Mouse (Mus musculus) brain, embryonic 18.5 days (tissue): ENCODE measurements around the gene Trim63.
A peak's percentile ranks its signal among the peaks of the same experiment; 100 is the strongest.

Experiments used
- DNase-seq: peaks from one replicate; pipeline ENCODE4 v3.0.0-alpha.2; 2012; ENCODE audit warnings: low read depth, low spot score

Trim63 gene

GRCm38 (mm10) chr4:134362586-134362985, 47.7 kb downstream of the Trim63 start:
- no peak for DNase-seq

GRCm38 (mm10) chr4:134365280-134365679, 50.4 kb downstream of the Trim63 start:
- DNase-seq, result no peak

- DNase-seq, result no peak
Observed at GRCm38 (mm10) chr4:134370649-134371221, 55.8 kb downstream of the Trim63 start.

GRCm38 (mm10) chr4:134371316-134371855, 56.5 kb downstream of the Trim63 start:
- DNase-seq, result no peak

- peak; percentile 57 for DNase-seq
Observed at GRCm38 (mm10) chr4:134372294-134372747, 57.4 kb downstream of the Trim63 start.

- DNase-seq, result no peak
Observed at GRCm38 (mm10) chr4:134373295-134373694, 58.4 kb downstream of the Trim63 start.

GRCm38 (mm10) chr4:134374306-134374705, 59.4 kb downstream of the Trim63 start:
- no peak for DNase-seq

GRCm38 (mm10) chr4:134378089-134378615, 63.2 kb downstream of the Trim63 start:
- DNase-seq, result no peak
